Mouse (Mus musculus) liver, embryonic 14.5 days (tissue): ENCODE results near the gene Pigk.

Experiments used
- CTCF ChIP-seq: IDR thresholded peaks from 2 replicates; pipeline ENCODE4 v1.5.1; 2016; ENCODE audit warnings: antibody characterized with exemption, low read depth, control low read depth
- EP300 ChIP-seq: IDR thresholded peaks from 2 replicates; pipeline ENCODE4 v1.6.1; 2016; ENCODE audit warnings: antibody characterized with exemption, low read depth

GRCm38 (mm10) chr3:152767485-152767884 is 53.6 kb downstream of the Pigk start:
- TF ChIP-seq CTCF (no peak), EP300 (no peak)
